Mouse (Mus musculus) liver, embryonic 14.5 days (tissue): ENCODE measurements around the gene Gapvd1.

Experiments
- CTCF ChIP-seq: IDR thresholded peaks from 2 replicates; pipeline ENCODE4 v1.5.1; 2016; ENCODE audit warnings: antibody characterized with exemption, low read depth, control low read depth
- EP300 ChIP-seq: IDR thresholded peaks from 2 replicates; pipeline ENCODE4 v1.6.1; 2016; ENCODE audit warnings: antibody characterized with exemption, low read depth

GRCm38 (mm10) chr2:34772252-34773235 lies 17.5 kb upstream of the Gapvd1 start:
- TF ChIP-seq CTCF (no peak), EP300 (no peak)
